Mouse (Mus musculus): ENCODE measurements around the gene Anks1b. TPM values are rescaled to one million over a fixed set of nuclear protein-coding genes. Genes with fewer than 3 reads are reported as not detected.
A peak's percentile ranks its signal among the peaks of the same experiment; 100 is the strongest.
"Not testable (repeated sequence)": the region's sequence is repeated elsewhere in the genome, so short reads cannot be mapped to it uniquely, and the experiment has no call there.

Gene Anks1b
- total RNA-seq, 2 experiments from 2014 or later, result 0.30 to 0.99 TPM

- no peak for DNase-seq (ENCODE audit: low spot score in 2 of 2)
Observed at GRCm38 (mm10) chr10:90546635-90547034, 673.3 kb downstream of the Anks1b start.

GRCm38 (mm10) chr10:90562906-90563305 lies 689.6 kb downstream of the Anks1b start:
- DNase-seq (ENCODE audit: low spot score in 2 of 2), result peak in 1 of 2 experiments; percentile 10

- DNase-seq (ENCODE audit: low spot score in 2 of 2), result no peak
Observed at GRCm38 (mm10) chr10:90576191-90577098, 703.1 kb downstream of the Anks1b start.

GRCm38 (mm10) chr10:90577099-90577461 lies 703.8 kb downstream of the Anks1b start:
- no peak for DNase-seq (ENCODE audit: low spot score in 2 of 2)

GRCm38 (mm10) chr10:90577777-90578176 lies 704.5 kb downstream of the Anks1b start:
- no peak for DNase-seq (ENCODE audit: low spot score in 2 of 2)

GRCm38 (mm10) chr10:90579970-90580369 lies 706.7 kb downstream of the Anks1b start:
- DNase-seq (ENCODE audit: low spot score in 2 of 2), result no peak

GRCm38 (mm10) chr10:90584052-90584451 lies 710.7 kb downstream of the Anks1b start:
- DNase-seq (ENCODE audit: low spot score in 2 of 2), result no peak

- DNase-seq (ENCODE audit: low spot score in 2 of 2), result no peak
Observed at GRCm38 (mm10) chr10:90596142-90596541, 722.8 kb downstream of the Anks1b start.

GRCm38 (mm10) chr10:90596576-90596975 lies 723.3 kb downstream of the Anks1b start:
- DNase-seq (ENCODE audit: low spot score in 2 of 2), result no peak

GRCm38 (mm10) chr10:90599149-90599548 lies 725.8 kb downstream of the Anks1b start:
- DNase-seq (ENCODE audit: low spot score in 2 of 2), result no peak

- DNase-seq (ENCODE audit: low spot score in 2 of 2), result no peak
Observed at GRCm38 (mm10) chr10:90599726-90600531, 726.6 kb downstream of the Anks1b start.

GRCm38 (mm10) chr10:90607586-90607985 lies 734.3 kb downstream of the Anks1b start:
- DNase-seq (ENCODE audit: low spot score in 2 of 2), result no peak

- no peak for DNase-seq (ENCODE audit: low spot score in 2 of 2)
Observed at GRCm38 (mm10) chr10:90609437-90609836, 736.1 kb downstream of the Anks1b start.

GRCm38 (mm10) chr10:90613051-90613450 lies 739.7 kb downstream of the Anks1b start:
- DNase-seq (ENCODE audit: low spot score in 2 of 2), result no peak

- DNase-seq (ENCODE audit: low spot score in 2 of 2), result no peak
Observed at GRCm38 (mm10) chr10:90615196-90615595, 741.9 kb downstream of the Anks1b start.

GRCm38 (mm10) chr10:90616622-90617021 lies 743.3 kb downstream of the Anks1b start:
- no peak for DNase-seq (ENCODE audit: low spot score in 2 of 2)

- no peak for DNase-seq (ENCODE audit: low spot score in 2 of 2)
Observed at GRCm38 (mm10) chr10:90617664-90618296, 744.5 kb downstream of the Anks1b start.

- no peak for DNase-seq (ENCODE audit: low spot score in 2 of 2)
Observed at GRCm38 (mm10) chr10:90627532-90627931, 754.2 kb downstream of the Anks1b start.

GRCm38 (mm10) chr10:90630099-90630698 lies 756.9 kb downstream of the Anks1b start:
- DNase-seq (ENCODE audit: low spot score in 2 of 2), result no peak

- DNase-seq (ENCODE audit: low spot score in 2 of 2), result not testable (repeated sequence)
Observed at GRCm38 (mm10) chr10:90630794-90631193, 757.5 kb downstream of the Anks1b start.

- no peak for DNase-seq (ENCODE audit: low spot score in 2 of 2)
Observed at GRCm38 (mm10) chr10:90637352-90637751, 764.0 kb downstream of the Anks1b start.
